Comparison of ENCODE assay signal across 8 mouse cellular contexts in the genomic region with DNA sequence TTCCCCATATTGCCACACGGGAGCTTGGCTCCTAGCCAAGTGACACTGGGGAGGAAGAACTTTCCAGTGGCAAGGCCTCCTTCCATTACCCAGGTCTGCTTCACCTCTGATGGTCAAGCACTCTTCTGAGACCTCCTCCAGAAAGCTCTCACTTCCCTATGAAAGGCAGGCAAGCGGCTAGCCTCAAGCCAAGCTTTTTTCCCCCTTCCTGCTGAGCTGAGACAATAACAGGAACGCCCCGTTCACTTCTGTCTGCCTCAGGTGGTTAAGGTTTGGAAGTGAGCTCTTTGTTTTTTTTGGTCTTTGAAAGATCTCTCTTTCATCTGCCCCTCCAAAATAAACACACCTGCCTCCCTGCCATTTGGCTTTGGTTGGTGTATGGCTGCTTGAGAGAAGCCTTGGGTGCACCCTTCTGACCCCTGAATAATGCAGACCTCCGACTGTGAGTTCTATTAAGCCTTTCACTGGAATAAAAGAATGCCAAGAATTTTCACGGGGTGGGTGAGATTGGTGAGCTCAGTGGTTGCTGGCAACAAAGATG. TPM values are rescaled to one million over a fixed set of nuclear protein-coding genes. Genes with fewer than 3 reads are reported as not detected.
DNase-seq lines count a peak whose midpoint lies in the region; ATAC-seq and TF ChIP-seq lines count a peak whose summit lies in the region.

A gene (plus strand): TSS at position 448 of the 541 bp plus-strand sequence.

- peaks cover 3% of the 10 kb centered on the region for H3K9me3 ChIP-seq in G1E (replicated peaks)
- H3K9me3 ChIP-seq in forebrain, embryonic 11.5 days (ENCODE audit: control insufficient read depth, low read length) = no peaks in the 10 kb centered on the region
- H3K9me3 ChIP-seq in liver, embryonic 11.5 days (ENCODE audit: control insufficient read depth, low read length) = peaks cover 2% of the 10 kb centered on the region; the same call in 1 of the 2 replicates
- H3K9me3 ChIP-seq in midbrain, postnatal 0 days (ENCODE audit: low read length) = 0 out of 2 replicates have a peak, but pooled peaks cover 3% of the 10 kb centered on the region

- peaks cover 27% of the 10 kb centered on the region; the same call in 1 of the 2 replicates for H3K27me3 ChIP-seq in G1E (ENCODE audit: insufficient read depth, low read length)
- H3K27me3 ChIP-seq in forebrain, embryonic 11.5 days (ENCODE audit: control insufficient read depth, insufficient read depth, low read length) = no peaks in the 10 kb centered on the region
- H3K27me3 ChIP-seq in liver, embryonic 11.5 days (replicated peaks; ENCODE audit: control insufficient read depth, insufficient read depth, low read length) = peaks cover 5% of the 10 kb centered on the region; the same call in 1 of the 2 replicates
- H3K27me3 ChIP-seq in midbrain, postnatal 0 days (ENCODE audit: insufficient read depth, low read length) = no peaks in the 10 kb centered on the region

- H3K4me2 ChIP-seq in forebrain, embryonic 11.5 days (ENCODE audit: low read depth, low read length, severe bottlenecking) = no peak within 1 kb of the TSS
- H3K4me2 ChIP-seq in liver, embryonic 11.5 days = no peak within 1 kb of the TSS
- H3K4me2 ChIP-seq in midbrain, postnatal 0 days (ENCODE audit: low read depth, low read length, poor library complexity, severe bottlenecking) = no peak within 1 kb of the TSS

- no peak for DNase-seq in G1E (ENCODE audit: low spot score)
- DNase-seq in forebrain, embryonic 11.5 days (ENCODE audit: low spot score) = no peak
- no peak for DNase-seq in liver, embryonic 11.5 days (ENCODE audit: low spot score)
- no peak for DNase-seq in midbrain, postnatal 0 days (ENCODE audit: low spot score)
- no peak for DNase-seq in cerebellum, postnatal 14 days
- no peak for DNase-seq in cerebellum, postnatal 25 days

- H3K4me3 ChIP-seq in G1E (ENCODE audit: low read depth, low read length) = no peak within 1 kb of the TSS
- H3K4me3 ChIP-seq in forebrain, embryonic 11.5 days (ENCODE audit: low read depth, low read length) = no peak within 1 kb of the TSS
- H3K4me3 ChIP-seq in liver, embryonic 11.5 days (ENCODE audit: low read depth, low read length) = no peak within 1 kb of the TSS
- H3K4me3 ChIP-seq in midbrain, postnatal 0 days (ENCODE audit: low read depth, low read length) = no peak within 1 kb of the TSS

- peaks cover 26% of the 10 kb centered on the region for H3K4me1 ChIP-seq in G1E (ENCODE audit: insufficient read depth, low read depth, low read length)
- H3K4me1 ChIP-seq in forebrain, embryonic 11.5 days (replicated peaks; ENCODE audit: control insufficient read depth, insufficient read depth, low read length) = peaks cover 7% of the 10 kb centered on the region; the same call in 1 of the 2 replicates
- no peaks in the 10 kb centered on the region; the same call in 1 of the 2 replicates for H3K4me1 ChIP-seq in liver, embryonic 11.5 days (replicated peaks; ENCODE audit: control insufficient read depth, insufficient read depth, low read length)
- peaks cover 3% of the 10 kb centered on the region; the same call in 1 of the 2 replicates for H3K4me1 ChIP-seq in midbrain, postnatal 0 days (ENCODE audit: insufficient read depth, low read length)

- 5% methylated on average over 6 of the region's 6 CpGs for WGBS in forebrain, embryonic 11.5 days
- 16% methylated on average over 6 of the region's 6 CpGs for WGBS in liver, embryonic 11.5 days
- 5% methylated on average over 6 of the region's 6 CpGs for WGBS in midbrain, postnatal 0 days

- TF ChIP-seq CTCF in G1E (IDR thresholded peaks at IDR 0.05; ENCODE audit: low read depth, low read length) = no peak
- no peak for TF ChIP-seq CTCF in midbrain, postnatal 0 days (IDR thresholded peaks at IDR 0.05)

- no peaks in the 10 kb centered on the region for H3K36me3 ChIP-seq in G1E (replicated peaks)
- no peaks in the 10 kb centered on the region for H3K36me3 ChIP-seq in forebrain, embryonic 11.5 days (ENCODE audit: control insufficient read depth, insufficient read depth, low read length)
- H3K36me3 ChIP-seq in liver, embryonic 11.5 days (ENCODE audit: control insufficient read depth, insufficient read depth, low read length) = no peaks in the 10 kb centered on the region
- no peaks in the 10 kb centered on the region for H3K36me3 ChIP-seq in midbrain, postnatal 0 days (ENCODE audit: insufficient read depth, low read length)

- peak within 1 kb of the TSS; percentile 25; the same call in 1 of the 2 replicates for H3K27ac ChIP-seq in forebrain, embryonic 11.5 days (ENCODE audit: low read depth, low read length)
- no peak within 1 kb of the TSS for H3K27ac ChIP-seq in liver, embryonic 11.5 days (ENCODE audit: low read depth, low read length)
- H3K27ac ChIP-seq in midbrain, postnatal 0 days (ENCODE audit: low read depth, low read length) = no peak within 1 kb of the TSS

- no peak within 1 kb of the TSS for H3K9ac ChIP-seq in forebrain, embryonic 11.5 days (ENCODE audit: low read length)
- H3K9ac ChIP-seq in liver, embryonic 11.5 days (ENCODE audit: low read depth, low read length) = no peak within 1 kb of the TSS
- H3K9ac ChIP-seq in midbrain, postnatal 0 days (replicated peaks; ENCODE audit: low read length, poor library complexity, severe bottlenecking) = no peak within 1 kb of the TSS

- ATAC-seq in CD4-positive, CD25-positive, alpha-beta regulatory T cell, adult 4 months = no peak
- ATAC-seq in G1E (ENCODE audit: extremely low read depth, insufficient number of reproducible peaks, low FRiP score, poor library complexity, severe bottlenecking) = no peak
- no peak for ATAC-seq in forebrain, embryonic 11.5 days (replicated peaks; ENCODE audit: low FRiP score)
- 0 out of 4 replicates have a peak, but pooled peaks of 1 of the 2 experiments have one; percentile 48 for ATAC-seq in hematopoietic stem cell, adult 5-6 weeks (replicated peaks in 1 of 2; ENCODE audit: insufficient read depth in 1 of 2, low FRiP score in 2 of 2, low TSS enrichment in 1 of 2, low read depth in 1 of 2, poor library complexity in 2 of 2, severe bottlenecking in 2 of 2)
- no peak for ATAC-seq in liver, embryonic 11.5 days (replicated peaks; ENCODE audit: low FRiP score)
- ATAC-seq in midbrain, postnatal 0 days (ENCODE audit: low FRiP score) = no peak

RNA-seq across cellular contexts. Expression of the gene that starts here (rescaled TPM):
- 10 to 100 TPM; 35.0 to 38.4 TPM for polyA plus RNA-seq in CD4-positive, CD25-positive, alpha-beta regulatory T cell, adult 4 months (2017; shearing (Covaris generic))
- total RNA-seq in G1E (2014; fragmentation: Nextera tagmentation) (79.7 and 84.6 TPM in 2 replicates), G1E (2017) (23.8 and 24.8 TPM in 2 replicates)
- 20.9 and 25.5 TPM in 2 replicates for polyA plus RNA-seq in G1E (2012)
- 62.7 and 75.8 TPM in 2 replicates for polyA plus RNA-seq in forebrain, embryonic 11.5 days (2014; fragmentation: Nextera tagmentation; extraction: Ambion mirVana)
- 15.4 and 17.9 TPM in 2 replicates for total RNA-seq in hematopoietic stem cell, adult 5-6 weeks (2017)
- polyA plus RNA-seq in liver, embryonic 11.5 days (2014; fragmentation: Nextera tagmentation; extraction: Ambion mirVana) = 56.8 and 58.1 TPM in 2 replicates
- total RNA-seq in midbrain, postnatal 0 days (2014; rRNA removed) = 49.8 and 61.5 TPM in 2 replicates
- polyA plus RNA-seq in midbrain, postnatal 0 days (2015; fragmentation: Nextera tagmentation; extraction: Ambion mirVana) = 59.5 and 67.3 TPM in 2 replicates
